Mouse (Mus musculus): Measurements from ENCODE around the gene Brsk1.

The Brsk1 gene

GRCm38 (mm10) chr7:4668506-4668905, 21.9 kb upstream of the Brsk1 start:
- DNase-seq (ENCODE audit: low read depth in 1 of 2, low spot score in 2 of 2), result no peak

GRCm38 (mm10) chr7:4669156-4669555, 21.2 kb upstream of the Brsk1 start:
- DNase-seq (ENCODE audit: low read depth in 1 of 2, low spot score in 2 of 2), result no peak

GRCm38 (mm10) chr7:4670655-4671255, 19.6 kb upstream of the Brsk1 start:
- no peak for DNase-seq (ENCODE audit: low read depth in 1 of 2, low spot score in 2 of 2)

- no peak for DNase-seq (ENCODE audit: low read depth in 1 of 2, low spot score in 2 of 2)
Measured at GRCm38 (mm10) chr7:4671956-4672355, 18.4 kb upstream of the Brsk1 start.

GRCm38 (mm10) chr7:4674114-4674731, 16.2 kb upstream of the Brsk1 start:
- DNase-seq (ENCODE audit: low read depth in 1 of 2, low spot score in 2 of 2), result no peak

GRCm38 (mm10) chr7:4675200-4675599, 15.2 kb upstream of the Brsk1 start:
- DNase-seq (ENCODE audit: low read depth in 1 of 2, low spot score in 2 of 2), result no peak

GRCm38 (mm10) chr7:4683307-4683706, 7.1 kb upstream of the Brsk1 start:
- DNase-seq (ENCODE audit: low read depth in 1 of 2, low spot score in 2 of 2), result no peak

GRCm38 (mm10) chr7:4684203-4684602, 6.2 kb upstream of the Brsk1 start:
- DNase-seq (ENCODE audit: low read depth in 1 of 2, low spot score in 2 of 2), result no peak

- peak; percentile 93 to 95 for DNase-seq (ENCODE audit: low read depth in 1 of 2, low spot score in 2 of 2)
Measured at GRCm38 (mm10) chr7:4684632-4685417, 5.6 kb upstream of the Brsk1 start, which contains the start of gene Hspbp1. Hspbp1 (minus strand) TSS chr7:4685068.

- DNase-seq (ENCODE audit: low read depth in 1 of 2, low spot score in 2 of 2), result no peak
Measured at GRCm38 (mm10) chr7:4690951-4691653, 698 bp downstream of the Brsk1 start.

- DNase-seq (ENCODE audit: low read depth in 1 of 2, low spot score in 2 of 2), result no peak
Measured at GRCm38 (mm10) chr7:4693004-4693403, 2.6 kb downstream of the Brsk1 start.

- DNase-seq (ENCODE audit: low read depth in 1 of 2, low spot score in 2 of 2), result no peak
Measured at GRCm38 (mm10) chr7:4702334-4702733, 11.9 kb downstream of the Brsk1 start.

GRCm38 (mm10) chr7:4703195-4703594, 12.8 kb downstream of the Brsk1 start:
- DNase-seq (ENCODE audit: low read depth in 1 of 2, low spot score in 2 of 2), result no peak

- peak in 1 of 2 experiments; percentile 29 for DNase-seq (ENCODE audit: low read depth in 1 of 2, low spot score in 2 of 2)
Measured at GRCm38 (mm10) chr7:4705098-4705497, 14.7 kb downstream of the Brsk1 start.

GRCm38 (mm10) chr7:4712594-4712993, 22.2 kb downstream of the Brsk1 start:
- DNase-seq (ENCODE audit: low read depth in 1 of 2, low spot score in 2 of 2), result no peak

- DNase-seq (ENCODE audit: low read depth in 1 of 2, low spot score in 2 of 2), result no peak
Measured at GRCm38 (mm10) chr7:4716955-4717354, 26.6 kb downstream of the Brsk1 start.

- no peak for DNase-seq (ENCODE audit: low read depth in 1 of 2, low spot score in 2 of 2)
Measured at GRCm38 (mm10) chr7:4719276-4719675, 28.9 kb downstream of the Brsk1 start.

- DNase-seq (ENCODE audit: low read depth in 1 of 2, low spot score in 2 of 2), result peak in 1 of 2 experiments; percentile 27
Measured at GRCm38 (mm10) chr7:4723508-4723907, 33.1 kb downstream of the Brsk1 start.

GRCm38 (mm10) chr7:4724359-4724758, 34.0 kb downstream of the Brsk1 start:
- DNase-seq (ENCODE audit: low read depth in 1 of 2, low spot score in 2 of 2), result peak; percentile 52 to 56

- DNase-seq (ENCODE audit: low read depth in 1 of 2, low spot score in 2 of 2), result no peak
Measured at GRCm38 (mm10) chr7:4725169-4725568, 34.8 kb downstream of the Brsk1 start, which contains the start of gene Tmem150b. Tmem150b (minus strand) TSS chr7:4725249.

- no peak for DNase-seq (ENCODE audit: low read depth in 1 of 2, low spot score in 2 of 2)
Measured at GRCm38 (mm10) chr7:4731090-4731489, 40.7 kb downstream of the Brsk1 start.
